Mouse (Mus musculus) forebrain, embryonic 15.5 days (tissue): ENCODE data around the gene Smpd4. TPM values are rescaled to one million over a fixed set of nuclear protein-coding genes. Genes with fewer than 3 reads are reported as not detected.
A peak's percentile ranks its signal among the peaks of the same experiment; 100 is the strongest.

Experiments
- ATAC-seq: fragments of 200-750 bp; cut with Nextera tagmentation; replicated peaks from 2 replicates; pipeline ENCODE4 v1.8.0; 2017; ENCODE audit warnings: mild to moderate bottlenecking, moderate TSS enrichment, moderate library complexity
- H3K27ac ChIP-seq: fragments of 300-500 bp; sonication (generic); replicated peaks from 2 replicates; pipeline ENCODE4 v1.5.1; 2015; ENCODE audit warnings: mild to moderate bottlenecking, inconsistent platforms
- H3K27me3 ChIP-seq: fragments of 300-500 bp; sonication (generic); 2 replicates; pipeline ENCODE4 v1.6.1; 2015; ENCODE audit warnings: inconsistent platforms
- H3K36me3 ChIP-seq: fragments of 300-500 bp; sonication (generic); 2 replicates; pipeline ENCODE4 v1.6.1; 2015; ENCODE audit warnings: mild to moderate bottlenecking, inconsistent platforms
- H3K4me1 ChIP-seq: fragments of 300-500 bp; sonication (generic); 2 replicates; pipeline ENCODE4 v1.6.1; 2015; ENCODE audit warnings: inconsistent platforms
- H3K4me2 ChIP-seq: fragments of 300-500 bp; sonication (generic); replicated peaks from 2 replicates; pipeline ENCODE4 v1.6.1; 2015; ENCODE audit warnings: mild to moderate bottlenecking, inconsistent platforms
- H3K4me3 ChIP-seq: fragments of 300-500 bp; sonication (generic); 2 replicates; pipeline ENCODE4 v1.5.1; 2015; ENCODE audit warnings: mild to moderate bottlenecking, inconsistent platforms
- H3K9ac ChIP-seq: fragments of 300-500 bp; sonication (generic); replicated peaks from 2 replicates; pipeline ENCODE4 v1.6.1; 2015; ENCODE audit warnings: mild to moderate bottlenecking, inconsistent platforms
- H3K9me3 ChIP-seq: fragments of 300-500 bp; sonication (generic); 2 replicates; pipeline ENCODE4 v1.6.1; 2016; ENCODE audit warnings: inconsistent platforms
- WGBS: fragments of 180-500 bp; shearing (Covaris S2); methylation state at CpG from one replicate; pipeline ENCODE4 v1.1.7; 2015; ENCODE audit warnings: mixed read lengths; 5-methylcytosine and 5-hydroxymethylcytosine counted together
- polyA plus RNA-seq: library from polyadenylated mRNA; unstranded; fragments of >200 nt; fragmentation: Nextera tagmentation; extraction: Ambion mirVana; gene quantifications from 2 replicates; pipeline ENCODE4 v1.2.1, GENCODE M21; 2015

Smpd4 gene
- polyA plus RNA-seq, 1 experiment from 2014 or later = 30.6 TPM

DNA sequence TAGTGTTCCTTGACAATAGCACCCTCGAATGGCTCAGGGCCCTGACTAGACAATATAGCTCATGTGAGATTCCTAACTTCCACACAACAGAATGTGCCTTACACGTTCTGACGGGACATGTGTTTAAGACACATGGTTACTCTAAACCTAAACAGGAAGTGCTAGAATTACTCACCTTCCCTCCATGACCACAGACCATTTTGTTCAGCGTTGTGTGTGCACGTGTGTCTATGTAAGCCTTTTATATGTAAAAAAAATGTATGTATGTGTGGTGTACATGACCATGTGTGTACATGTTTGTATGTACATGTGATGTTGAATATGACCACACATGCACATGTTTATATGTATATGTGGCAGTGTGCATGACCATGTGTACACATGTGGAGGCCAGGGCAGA lies 2.9 kb upstream of the Smpd4 start:
- Histone ChIP-seq H3K27ac (no peak overlapping the region), H3K9ac (no peak overlapping the region), H3K4me2 (no peak overlapping the region), H3K36me3 (no peaks in the 10 kb centered on the region), H3K9me3 (no peaks in the 10 kb centered on the region), H3K27me3 (no peaks in the 10 kb centered on the region), H3K4me3 (no peak overlapping the region), H3K4me1 (peaks cover 21% of the 10 kb centered on the region)
- ATAC-seq = no peak
- 90% methylated on average over 5 of the region's 5 CpGs for WGBS

GRCm38 (mm10) chr16:17617922-17618565 lies 1.1 kb upstream of the Smpd4 start:
- Histone ChIP-seq H3K27ac (no peak overlapping the region), H3K9ac (no peak overlapping the region), H3K4me3 (no peak overlapping the region), H3K36me3 (peaks cover 16% of the 10 kb centered on the region), H3K27me3 (no peaks in the 10 kb centered on the region), H3K4me2 (0 out of 2 replicates have a peak overlapping the region, but pooled peaks have one; percentile 6), H3K4me1 (peaks cover 21% of the 10 kb centered on the region), H3K9me3 (no peaks in the 10 kb centered on the region)
- ATAC-seq = peak; percentile 57; the same call in 1 of the 2 replicates
- 17% methylated on average over 13 of the region's 13 CpGs for WGBS

GRCm38 (mm10) chr16:17621936-17622335 lies 2.8 kb downstream of the Smpd4 start:
- WGBS = 97% methylated on average over 1 of the region's 1 CpGs
- no peak for ATAC-seq
- Histone ChIP-seq H3K4me3 (no peak overlapping the region), H3K4me1 (peaks cover 21% of the 10 kb centered on the region), H3K9me3 (no peaks in the 10 kb centered on the region), H3K27me3 (no peaks in the 10 kb centered on the region), H3K27ac (no peak overlapping the region), H3K36me3 (peaks cover 32% of the 10 kb centered on the region), H3K9ac (no peak overlapping the region), H3K4me2 (no peak overlapping the region)

DNA sequence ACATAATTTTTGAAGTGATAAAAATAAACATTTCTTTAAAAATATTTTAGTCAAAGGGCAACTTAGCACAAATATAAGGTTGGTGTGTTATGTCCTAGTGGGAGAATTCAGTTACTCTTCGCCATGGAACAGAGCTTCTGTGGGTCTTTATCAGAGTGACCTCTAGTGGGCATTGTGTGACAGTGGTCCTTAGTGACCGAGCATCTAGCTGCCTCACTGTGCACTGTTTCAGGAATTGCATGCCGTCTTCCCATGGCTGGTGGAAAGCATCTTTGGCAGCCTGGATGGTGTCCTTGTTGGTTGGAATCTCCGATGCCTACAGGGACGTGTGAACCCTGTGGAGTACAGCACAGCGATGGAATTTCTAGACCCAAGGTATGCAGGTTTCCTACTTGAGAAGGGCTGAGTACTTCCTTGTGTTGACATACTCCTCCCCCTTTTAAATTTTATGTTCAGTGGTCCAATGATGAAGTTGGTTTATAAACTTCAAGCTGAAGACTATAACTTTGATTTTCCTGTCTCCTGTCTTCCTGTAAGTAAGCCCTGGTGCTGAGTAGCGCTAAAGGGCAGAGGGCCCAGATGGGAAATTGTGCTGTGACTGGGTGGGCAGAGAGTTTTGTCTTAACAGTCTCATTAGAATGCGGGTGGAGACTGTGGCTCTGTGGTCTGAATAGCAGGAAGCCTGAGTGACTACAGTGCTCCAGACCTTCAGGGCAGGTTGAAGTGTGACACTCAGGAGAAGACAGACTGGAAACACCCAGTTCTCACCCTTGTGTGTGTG lies 6.5 kb downstream of the Smpd4 start:
- peaks cover 68% of the 10 kb centered on the region for H3K36me3 ChIP-seq
- no peak overlapping the region for H3K27ac ChIP-seq
- H3K27me3 ChIP-seq = no peaks in the 10 kb centered on the region
- no peaks in the 10 kb centered on the region for H3K9me3 ChIP-seq
- no peak overlapping the region for H3K9ac ChIP-seq
- no peak overlapping the region for H3K4me2 ChIP-seq
- peaks cover 1% of the 10 kb centered on the region; the same call in 1 of the 2 replicates for H3K4me1 ChIP-seq
- WGBS = 69% methylated on average over 8 of the region's 8 CpGs
- H3K4me3 ChIP-seq = no peak overlapping the region
- ATAC-seq = no peak

DNA sequence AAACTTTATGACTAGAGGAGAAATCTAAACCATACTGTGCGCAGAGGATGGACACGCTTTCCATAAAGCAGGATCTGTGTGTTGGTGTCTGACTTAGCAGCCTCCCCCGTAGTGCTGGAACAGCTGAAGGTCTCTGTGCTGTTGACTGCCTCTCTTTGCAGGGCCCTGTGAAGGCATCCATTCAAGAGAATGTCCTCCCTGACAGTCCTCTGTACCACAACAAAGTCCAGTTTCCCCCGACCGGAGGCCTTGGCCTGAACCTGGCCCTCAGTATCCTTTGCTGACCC lies 7.1 kb downstream of the Smpd4 start:
- Histone ChIP-seq H3K9me3 (no peaks in the 10 kb centered on the region), H3K4me1 (no peaks in the 10 kb centered on the region), H3K9ac (no peak overlapping the region), H3K36me3 (peaks cover 71% of the 10 kb centered on the region), H3K4me2 (no peak overlapping the region), H3K27me3 (no peaks in the 10 kb centered on the region), H3K27ac (no peak overlapping the region), H3K4me3 (no peak overlapping the region)
- WGBS = 97% methylated on average over 5 of the region's 5 CpGs
- no peak for ATAC-seq

DNA sequence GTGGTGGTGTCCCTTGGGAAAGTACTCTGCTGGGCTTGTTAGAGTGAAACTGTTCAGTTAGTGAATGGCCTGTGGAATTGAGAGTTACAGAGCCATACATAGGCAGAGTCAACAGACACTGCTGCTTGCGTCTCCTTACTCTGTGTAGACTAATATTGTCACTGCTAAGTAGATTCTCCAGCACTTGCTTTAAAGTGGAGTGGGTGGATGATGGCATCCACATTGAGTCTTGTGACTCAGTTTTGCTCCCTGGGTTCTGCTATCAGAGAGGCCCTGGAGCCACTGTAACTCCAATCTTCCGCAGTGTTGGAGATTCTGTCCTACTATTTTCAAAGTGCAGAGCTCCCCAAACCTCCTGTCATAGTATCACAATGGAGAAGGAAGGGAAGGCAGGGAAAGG lies 13.4 kb downstream of the Smpd4 start:
- Histone ChIP-seq H3K4me1 (no peaks in the 10 kb centered on the region), H3K36me3 (peaks cover 57% of the 10 kb centered on the region), H3K9ac (no peak overlapping the region), H3K27ac (no peak overlapping the region), H3K4me2 (no peak overlapping the region), H3K27me3 (no peaks in the 10 kb centered on the region), H3K4me3 (no peak overlapping the region), H3K9me3 (no peaks in the 10 kb centered on the region)
- WGBS = 98% methylated on average over 2 of the region's 2 CpGs
- ATAC-seq = no peak

DNA sequence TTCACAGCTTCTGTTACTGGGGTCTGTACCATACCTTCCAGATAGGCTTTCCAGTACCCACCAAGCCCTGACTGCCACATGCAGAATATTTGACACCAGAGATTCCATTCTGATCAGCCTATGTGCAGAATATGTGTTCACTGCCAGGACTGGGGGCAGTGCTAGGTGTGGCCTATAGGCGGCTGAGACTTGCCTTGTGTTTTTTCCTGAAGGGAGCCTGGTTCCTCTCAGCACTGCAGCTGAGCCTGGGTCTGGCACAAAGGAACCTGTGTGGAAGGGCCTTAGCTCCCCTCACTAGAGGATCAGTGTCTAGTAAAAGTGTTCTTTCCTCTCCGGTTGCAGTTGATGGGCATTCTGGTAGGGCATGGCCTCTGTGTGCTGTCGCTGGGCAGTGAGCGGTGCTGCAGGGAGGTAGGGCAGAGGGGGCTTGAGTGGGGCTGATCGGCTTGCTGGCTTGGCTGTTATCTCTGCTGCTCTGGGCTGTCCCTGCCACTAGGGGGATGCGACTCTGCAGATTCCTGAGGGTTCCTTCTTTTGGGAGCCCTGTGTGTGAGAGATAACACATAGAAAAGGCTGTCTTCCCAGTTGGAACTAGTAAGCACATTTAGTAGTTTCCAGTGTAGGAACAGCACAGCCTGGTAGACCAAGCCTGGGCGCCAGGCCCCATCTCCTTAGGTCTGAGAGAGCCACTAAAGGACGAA lies 14.5 kb downstream of the Smpd4 start:
- Histone ChIP-seq H3K36me3 (peaks cover 56% of the 10 kb centered on the region), H3K4me3 (no peak overlapping the region), H3K27ac (no peak overlapping the region), H3K4me2 (no peak overlapping the region), H3K9ac (no peak overlapping the region), H3K4me1 (no peaks in the 10 kb centered on the region), H3K9me3 (no peaks in the 10 kb centered on the region), H3K27me3 (no peaks in the 10 kb centered on the region)
- no peak for ATAC-seq
- WGBS = 77% methylated on average over 8 of the region's 8 CpGs

DNA sequence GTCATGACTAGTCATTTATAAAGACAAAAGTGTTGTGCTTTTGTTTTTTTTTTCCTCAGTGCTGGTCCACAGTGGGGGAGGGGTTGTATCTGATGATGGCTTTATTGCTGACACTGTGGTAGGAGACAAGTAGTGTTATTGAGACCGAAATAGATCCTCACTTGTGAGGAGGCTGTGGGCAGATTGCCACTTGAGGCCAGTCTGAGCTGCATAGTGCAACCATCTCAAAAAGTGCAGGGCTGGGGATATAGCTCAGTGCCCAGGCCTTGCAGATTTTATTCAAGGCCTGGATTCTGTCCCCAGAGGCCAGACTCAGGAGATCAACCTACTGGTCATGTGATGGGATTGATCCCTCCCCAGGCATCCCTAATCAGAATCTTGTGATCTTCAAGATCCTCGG lies 17.8 kb downstream of the Smpd4 start:
- H3K4me3 ChIP-seq = no peak overlapping the region
- peaks cover 53% of the 10 kb centered on the region for H3K36me3 ChIP-seq
- H3K4me1 ChIP-seq = no peaks in the 10 kb centered on the region
- no peaks in the 10 kb centered on the region for H3K9me3 ChIP-seq
- ATAC-seq = no peak
- H3K27me3 ChIP-seq = no peaks in the 10 kb centered on the region
- 0 out of 2 replicates have a peak overlapping the region, but pooled peaks have one; percentile 13 for H3K9ac ChIP-seq
- H3K4me2 ChIP-seq = no peak overlapping the region
- no peak overlapping the region for H3K27ac ChIP-seq
- 84% methylated on average over 2 of the region's 2 CpGs for WGBS

- H3K4me3 ChIP-seq = no peak overlapping the region
- ATAC-seq = no peak
- no peaks in the 10 kb centered on the region for H3K4me1 ChIP-seq
- no peak overlapping the region for H3K4me2 ChIP-seq
- no peak overlapping the region for H3K27ac ChIP-seq
- H3K36me3 ChIP-seq = peaks cover 51% of the 10 kb centered on the region
- no peaks in the 10 kb centered on the region for H3K27me3 ChIP-seq
- 80% methylated on average over 2 of the region's 2 CpGs for WGBS
- H3K9me3 ChIP-seq = no peaks in the 10 kb centered on the region
- no peak overlapping the region for H3K9ac ChIP-seq
Measured at GRCm38 (mm10) chr16:17637610-17638009, 18.5 kb downstream of the Smpd4 start.

DNA sequence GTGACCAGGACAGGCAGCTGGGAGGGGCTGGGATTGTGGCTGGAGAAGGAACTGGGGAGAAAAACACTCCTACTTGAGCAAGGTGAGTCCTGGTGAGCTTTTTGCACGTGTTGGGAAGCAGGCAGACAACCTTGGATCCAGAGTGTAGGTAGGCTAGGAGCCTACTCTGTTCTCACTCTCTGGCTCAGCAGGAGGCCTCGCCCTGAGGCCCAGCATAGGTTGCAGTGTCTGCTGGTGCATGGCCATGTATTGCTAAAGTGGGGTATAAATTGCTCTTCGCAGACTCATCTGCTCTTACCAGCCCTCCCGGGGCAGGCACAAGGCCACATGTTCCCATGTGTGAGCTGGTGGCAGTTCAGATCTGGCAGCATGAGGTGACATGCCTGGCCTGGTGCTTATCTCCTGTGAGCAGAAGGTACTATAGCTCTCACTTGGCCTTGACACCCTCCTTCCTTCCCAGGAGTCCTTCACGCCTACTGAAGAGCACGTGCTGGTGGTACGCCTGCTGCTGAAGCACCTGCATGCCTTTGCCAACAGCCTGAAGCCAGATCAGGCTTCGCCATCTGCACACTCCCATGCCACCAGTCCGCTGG lies 19.0 kb downstream of the Smpd4 start:
- no peak overlapping the region for H3K4me3 ChIP-seq
- H3K27me3 ChIP-seq = no peaks in the 10 kb centered on the region
- no peak overlapping the region for H3K27ac ChIP-seq
- H3K4me1 ChIP-seq = no peaks in the 10 kb centered on the region
- H3K9me3 ChIP-seq = no peaks in the 10 kb centered on the region
- H3K36me3 ChIP-seq = peaks cover 46% of the 10 kb centered on the region
- no peak for ATAC-seq
- H3K9ac ChIP-seq = no peak overlapping the region
- WGBS = 92% methylated on average over 9 of the region's 9 CpGs
- no peak overlapping the region for H3K4me2 ChIP-seq

DNA sequence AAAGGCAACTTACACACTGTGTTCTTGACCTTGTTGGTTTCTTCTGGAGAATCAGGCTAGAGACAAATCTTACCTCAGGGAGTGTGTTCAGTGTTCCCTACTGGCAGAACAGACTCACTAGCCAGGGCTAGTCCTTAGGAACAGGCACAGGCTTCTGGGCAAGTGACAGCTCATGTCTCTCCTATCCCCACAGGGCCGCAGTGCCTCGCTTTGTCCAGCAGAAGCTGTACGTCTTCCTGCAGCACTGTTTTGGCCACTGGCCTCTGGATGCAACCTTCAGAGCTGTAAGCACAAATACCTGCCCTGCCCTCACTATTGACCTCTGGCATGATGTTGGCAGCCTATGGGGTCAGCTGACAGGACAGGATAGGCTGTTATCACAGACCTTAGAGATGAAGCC lies 19.9 kb downstream of the Smpd4 start:
- ATAC-seq = no peak
- WGBS = 90% methylated on average over 3 of the region's 3 CpGs
- Histone ChIP-seq H3K4me1 (no peaks in the 10 kb centered on the region), H3K9ac (no peak overlapping the region), H3K9me3 (no peaks in the 10 kb centered on the region), H3K4me3 (no peak overlapping the region), H3K36me3 (peaks cover 48% of the 10 kb centered on the region), H3K4me2 (no peak overlapping the region), H3K27ac (no peak overlapping the region), H3K27me3 (no peaks in the 10 kb centered on the region)

GRCm38 (mm10) chr16:17639951-17640350 lies 20.8 kb downstream of the Smpd4 start:
- no peak overlapping the region for H3K9ac ChIP-seq
- no peak for ATAC-seq
- H3K36me3 ChIP-seq = peaks cover 43% of the 10 kb centered on the region

More at GRCm38 (mm10) chr16:17639951-17640350, 20.8 kb downstream of the Smpd4 start:
- Histone ChIP-seq H3K9me3 (no peaks in the 10 kb centered on the region), H3K27ac (no peak overlapping the region), H3K4me3 (no peak overlapping the region), H3K27me3 (no peaks in the 10 kb centered on the region), H3K4me2 (no peak overlapping the region), H3K4me1 (no peaks in the 10 kb centered on the region)
- WGBS = 97% methylated on average over 6 of the region's 6 CpGs
